Mouse (Mus musculus): ENCODE data around the gene Gphn. TPM values are rescaled to one million over a fixed set of nuclear protein-coding genes. Genes with fewer than 3 reads are reported as not detected.

The Gphn gene
- 10 to 100 TPM; 60.9 to 66.9 (median 63.5) TPM for total RNA-seq (2022)

- peak; percentile 82 to 94 for DNase-seq (ENCODE audit: low spot score in 2 of 2)
Measured at GRCm38 (mm10) chr12:78225707-78226518, at the start of gene Gphn. TSS of gene Gphn (plus strand) at chr12:78226379.

GRCm38 (mm10) chr12:78181452-78181851 lies 44.7 kb upstream of the Gphn start:
- DNase-seq (ENCODE audit: low spot score in 2 of 2), result no peak

- no peak for DNase-seq (ENCODE audit: low spot score in 2 of 2)
Measured at GRCm38 (mm10) chr12:78193942-78194341, 32.2 kb upstream of the Gphn start, which contains the start of gene Gm6657. TSS of gene Gm6657 (plus strand) at chr12:78194242.

- no peak for DNase-seq (ENCODE audit: low spot score in 2 of 2)
Measured at GRCm38 (mm10) chr12:78195368-78195767, 30.8 kb upstream of the Gphn start.

- DNase-seq (ENCODE audit: low spot score in 2 of 2), result no peak
Measured at GRCm38 (mm10) chr12:78203646-78204045, 22.5 kb upstream of the Gphn start.

GRCm38 (mm10) chr12:78205915-78206570 lies 20.1 kb upstream of the Gphn start:
- DNase-seq (ENCODE audit: low spot score in 2 of 2), result no peak

GRCm38 (mm10) chr12:78206571-78206960 lies 19.6 kb upstream of the Gphn start:
- no peak for DNase-seq (ENCODE audit: low spot score in 2 of 2)

- no peak for DNase-seq (ENCODE audit: low spot score in 2 of 2)
Measured at GRCm38 (mm10) chr12:78209856-78210255, 16.3 kb upstream of the Gphn start.

GRCm38 (mm10) chr12:78215490-78215889 lies 10.7 kb upstream of the Gphn start:
- no peak for DNase-seq (ENCODE audit: low spot score in 2 of 2)

- no peak for DNase-seq (ENCODE audit: low spot score in 2 of 2)
Measured at GRCm38 (mm10) chr12:78219191-78219825, 6.9 kb upstream of the Gphn start.

GRCm38 (mm10) chr12:78226519-78226875 lies 318 bp downstream of the Gphn start:
- peak; percentile 78 for DNase-seq (ENCODE audit: low spot score in 2 of 2)

GRCm38 (mm10) chr12:78227021-78227932 lies 1.1 kb downstream of the Gphn start:
- DNase-seq (ENCODE audit: low spot score in 2 of 2), result peak; percentile 30 to 37

- no peak for DNase-seq (ENCODE audit: low spot score in 2 of 2)
Measured at GRCm38 (mm10) chr12:78228139-78228538, 2.0 kb downstream of the Gphn start.

GRCm38 (mm10) chr12:78232560-78232959 lies 6.4 kb downstream of the Gphn start:
- no peak for DNase-seq (ENCODE audit: low spot score in 2 of 2)

- no peak for DNase-seq (ENCODE audit: low spot score in 2 of 2)
Measured at GRCm38 (mm10) chr12:78248366-78248765, 22.2 kb downstream of the Gphn start.

GRCm38 (mm10) chr12:78249151-78249550 lies 23.0 kb downstream of the Gphn start:
- peak in 1 of 2 experiments; percentile 15 for DNase-seq (ENCODE audit: low spot score in 2 of 2)

- no peak for DNase-seq (ENCODE audit: low spot score in 2 of 2)
Measured at GRCm38 (mm10) chr12:78277386-78277785, 51.2 kb downstream of the Gphn start.

- DNase-seq (ENCODE audit: low spot score in 2 of 2), result no peak
Measured at GRCm38 (mm10) chr12:78290384-78290783, 64.2 kb downstream of the Gphn start.

- no peak for DNase-seq (ENCODE audit: low spot score in 2 of 2)
Measured at GRCm38 (mm10) chr12:78298824-78299398, 72.7 kb downstream of the Gphn start.

GRCm38 (mm10) chr12:78315106-78315505 lies 88.9 kb downstream of the Gphn start:
- DNase-seq (ENCODE audit: low spot score in 2 of 2), result no peak

- DNase-seq (ENCODE audit: low spot score in 2 of 2), result no peak
Measured at GRCm38 (mm10) chr12:78327946-78328345, 101.8 kb downstream of the Gphn start.
